In the genomic region with DNA sequence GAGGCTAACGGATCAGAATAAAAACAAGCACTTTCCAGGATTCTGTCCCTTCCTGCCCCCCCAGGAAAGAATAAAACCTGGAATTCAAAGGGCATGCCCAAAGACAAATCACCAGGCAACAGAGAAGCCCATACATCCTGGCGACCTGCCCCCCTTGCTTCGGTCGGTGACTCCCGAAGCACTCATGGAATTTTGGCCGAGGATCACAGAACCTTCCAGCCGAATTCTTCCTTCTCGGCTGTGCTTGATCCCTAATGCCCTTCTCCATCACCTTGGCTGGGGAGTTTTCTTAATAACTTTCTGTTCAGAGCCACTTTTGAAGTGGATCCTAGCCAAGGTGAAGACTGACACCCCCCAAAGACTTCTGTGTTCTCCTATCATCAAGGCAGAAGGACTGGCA, we compare ENCODE assay signal across 20 mouse cellular contexts.
DNase-seq lines count a peak whose midpoint lies in the region; ATAC-seq and TF ChIP-seq lines count a peak whose summit lies in the region.
"Had no signal": no experiment of that assay in that cellular context is flagged by ENCODE, and none has a peak within 500 bp of the region (broad histone marks: within the 10 kb centered on the region; RNA-seq: fewer than 3 reads in every experiment).

No protein-coding gene starts in this region.

- H3K9me3 ChIP-seq in heart, postnatal 0 days (replicated peaks; ENCODE audit: control insufficient read depth, low read length), result peaks cover 5% of the 10 kb centered on the region; the same call in 1 of the 2 replicates
- H3K9me3 ChIP-seq in lung, embryonic 15.5 days, result no peaks in the 10 kb centered on the region
- H3K9me3 ChIP-seq: embryonic facial prominence, embryonic 12.5 days; forebrain, embryonic 15.5 days; liver, embryonic 12.5 days had no signal

- intact Hi-C loops in heart, postnatal 36 days (cut with DNase I), result no loop called here

- TF ChIP-seq EP300 in heart, postnatal 0 days (IDR thresholded peaks at IDR 0.05; ENCODE audit: low read depth), result no peak

- no peaks in the 10 kb centered on the region for H3K27me3 ChIP-seq in heart, postnatal 0 days (ENCODE audit: control insufficient read depth, insufficient read depth, low read length)
- no peaks in the 10 kb centered on the region for H3K27me3 ChIP-seq in lung, embryonic 15.5 days
- H3K27me3 ChIP-seq: embryonic facial prominence, embryonic 12.5 days; forebrain, embryonic 15.5 days; liver, embryonic 12.5 days; midbrain, embryonic 12.5 days; neural tube, embryonic 13.5 days had no signal

- TF ChIP-seq CTCF in heart, postnatal 0 days (IDR thresholded peaks at IDR 0.05; ENCODE audit: low read depth), result no peak

- WGBS in heart, postnatal 0 days, result 33% methylated on average over 8 of the region's 8 CpGs
- 45% methylated on average over 8 of the region's 8 CpGs for WGBS in lung, embryonic 15.5 days

- no peaks in the 10 kb centered on the region for H3K36me3 ChIP-seq in heart, postnatal 0 days (replicated peaks; ENCODE audit: control insufficient read depth, insufficient read depth, low read length)
- H3K36me3 ChIP-seq in lung, embryonic 15.5 days, result no peaks in the 10 kb centered on the region
- H3K36me3 ChIP-seq: embryonic facial prominence, embryonic 12.5 days; forebrain, embryonic 15.5 days; liver, embryonic 12.5 days; midbrain, embryonic 12.5 days; neural tube, embryonic 13.5 days had no signal

- H3K9ac ChIP-seq in heart, postnatal 0 days (replicated peaks; ENCODE audit: low read depth, low read length), result no peak overlapping the region
- H3K9ac ChIP-seq in lung, embryonic 15.5 days, result no peak overlapping the region
- H3K9ac ChIP-seq: embryonic facial prominence, embryonic 12.5 days; forebrain, embryonic 15.5 days; liver, embryonic 12.5 days; midbrain, embryonic 12.5 days; neural tube, embryonic 13.5 days had no signal

- DNase-seq in heart, postnatal 0 days (ENCODE audit: low spot score), result peak; percentile 25
- no peak for DNase-seq in heart, postnatal 36 days
- DNase-seq in lung, postnatal 14 days, result no peak
- DNase-seq in adrenal gland, postnatal 14 days, result peak; percentile 69
- DNase-seq in kidney, postnatal 10 days, result peak; percentile 65
- no peak for DNase-seq in gastrocnemius, postnatal 25 days
- no peak for DNase-seq in cerebellum, postnatal 36 days
- DNase-seq: B cell, adult 2 months; cerebellum, adult 2 months; layer of hippocampus, postnatal 36 days; left cerebral cortex, postnatal 4 days; right cerebral cortex, postnatal 4 days; thymus, postnatal 36 days had no signal

- no peak overlapping the region for H3K4me2 ChIP-seq in heart, postnatal 0 days (ENCODE audit: low read depth, low read length)
- no peak overlapping the region for H3K4me2 ChIP-seq in lung, embryonic 15.5 days
- H3K4me2 ChIP-seq: embryonic facial prominence, embryonic 12.5 days; forebrain, embryonic 15.5 days; liver, embryonic 12.5 days; midbrain, embryonic 12.5 days; neural tube, embryonic 13.5 days had no signal

- no peak overlapping the region for H3K27ac ChIP-seq in heart, postnatal 0 days (ENCODE audit: low read depth)
- H3K27ac ChIP-seq in lung, embryonic 15.5 days, result 0 out of 2 replicates have a peak overlapping the region, but pooled peaks have one; percentile 49
- H3K27ac ChIP-seq: embryonic facial prominence, embryonic 12.5 days; forebrain, embryonic 15.5 days; hindbrain, postnatal 0 days; liver, embryonic 12.5 days; midbrain, embryonic 12.5 days; neural tube, embryonic 13.5 days had no signal

- no peak; the same call in 1 of the 2 replicates for ATAC-seq in heart, postnatal 0 days (ENCODE audit: insufficient read depth, low read depth)
- no peak for ATAC-seq in lung, embryonic 15.5 days (ENCODE audit: borderline replicate concordance, extremely low read depth, low FRiP score, low TSS enrichment)
- ATAC-seq: forebrain, embryonic 15.5 days; hindbrain, postnatal 0 days; liver, embryonic 12.5 days had no signal

- no peak overlapping the region for H3K4me3 ChIP-seq in heart, postnatal 0 days (ENCODE audit: low read depth, low read length)
- no peak overlapping the region for H3K4me3 ChIP-seq in lung, embryonic 15.5 days
- H3K4me3 ChIP-seq: embryonic facial prominence, embryonic 12.5 days; forebrain, embryonic 15.5 days; liver, embryonic 12.5 days; midbrain, embryonic 12.5 days; neural tube, embryonic 13.5 days had no signal

- peaks cover 25% of the 10 kb centered on the region for H3K4me1 ChIP-seq in heart, postnatal 0 days (ENCODE audit: control insufficient read depth, insufficient read depth)
- H3K4me1 ChIP-seq in lung, embryonic 15.5 days, result no peaks in the 10 kb centered on the region
- H3K4me1 ChIP-seq: forebrain, embryonic 15.5 days; midbrain, embryonic 12.5 days; neural tube, embryonic 13.5 days had no signal

Comparison
In these comparisons a context has a peak if more than half of its experiments do, and no peak if none do; other contexts are left out.
1. DNase-seq: peak in heart, postnatal 0 days (single experiment), adrenal gland, postnatal 14 days (single experiment) and kidney, postnatal 10 days (single experiment); none in heart, postnatal 36 days (0 of 2), lung, postnatal 14 days (single experiment), gastrocnemius, postnatal 25 days (single experiment) and cerebellum, postnatal 36 days (0 of 2).